Mouse (Mus musculus) hindbrain, embryonic 11.5 days (tissue): ENCODE results near the gene Igsf8. TPM values are rescaled to one million over a fixed set of nuclear protein-coding genes. Genes with fewer than 3 reads are reported as not detected.

Source experiments
- ATAC-seq: fragments of 200-750 bp; cut with Nextera tagmentation; 2 replicates; pipeline ENCODE4 v1.8.0; 2017; ENCODE audit warnings: mild to moderate bottlenecking, moderate TSS enrichment, moderate library complexity; ENCODE audit not compliant: low FRiP score
- DNase-seq: peaks from one replicate; pipeline ENCODE4 v3.0.0-alpha.2; 2015; ENCODE audit warnings: low spot score
- H3K27ac ChIP-seq: fragments of 300-500 bp; sonication (generic); 2 replicates; pipeline ENCODE4 v1.5.1; 2014; ENCODE audit warnings: mild to moderate bottlenecking, low read depth, low read length
- H3K27me3 ChIP-seq: fragments of 300-500 bp; sonication (generic); 2 replicates; pipeline ENCODE4 v1.6.1; 2014; ENCODE audit warnings: mild to moderate bottlenecking, low read length, moderate library complexity, mixed read lengths; ENCODE audit not compliant: control insufficient read depth, insufficient read depth
- H3K36me3 ChIP-seq: fragments of 300-500 bp; sonication (generic); 2 replicates; pipeline ENCODE4 v1.6.1; 2014; ENCODE audit warnings: mild to moderate bottlenecking, low read length, moderate library complexity, mixed read lengths; ENCODE audit not compliant: control insufficient read depth, insufficient read depth
- H3K4me1 ChIP-seq: fragments of 300-500 bp; sonication (generic); replicated peaks from 2 replicates; pipeline ENCODE4 v1.6.1; 2014; ENCODE audit warnings: low read length, mixed read lengths; ENCODE audit not compliant: control insufficient read depth, insufficient read depth
- H3K4me2 ChIP-seq: fragments of 300-500 bp; sonication (generic); replicated peaks from 2 replicates; pipeline ENCODE4 v1.6.1; 2014; ENCODE audit warnings: mild to moderate bottlenecking, low read depth, low read length
- H3K4me3 ChIP-seq: fragments of 300-500 bp; sonication (generic); 2 replicates; pipeline ENCODE4 v1.5.1; 2014; ENCODE audit warnings: low read depth, low read length
- H3K9ac ChIP-seq: fragments of 300-500 bp; sonication (generic); 2 replicates; pipeline ENCODE4 v1.6.1; 2014; ENCODE audit warnings: low read depth, low read length
- H3K9me3 ChIP-seq: fragments of 300-500 bp; sonication (generic); 2 replicates; pipeline ENCODE4 v1.6.1; 2016; ENCODE audit warnings: low read length; ENCODE audit not compliant: control insufficient read depth
- WGBS: fragments of 180-500 bp; shearing (Covaris S2); extraction: QIAGEN DNeasy Blood & Tissue Kit; methylation state at CpG from one replicate; pipeline ENCODE4 v1.1.7; 2014; 5-methylcytosine and 5-hydroxymethylcytosine counted together
- polyA plus RNA-seq: library from polyadenylated mRNA; unstranded; fragments of >200 nt; fragmentation: Nextera tagmentation; extraction: Ambion mirVana; gene quantifications from 2 replicates; pipeline ENCODE4 v1.2.1, GENCODE M21; 2014

Igsf8 gene
- polyA plus RNA-seq, 1 experiment from 2014 or later: 123 TPM

DNA sequence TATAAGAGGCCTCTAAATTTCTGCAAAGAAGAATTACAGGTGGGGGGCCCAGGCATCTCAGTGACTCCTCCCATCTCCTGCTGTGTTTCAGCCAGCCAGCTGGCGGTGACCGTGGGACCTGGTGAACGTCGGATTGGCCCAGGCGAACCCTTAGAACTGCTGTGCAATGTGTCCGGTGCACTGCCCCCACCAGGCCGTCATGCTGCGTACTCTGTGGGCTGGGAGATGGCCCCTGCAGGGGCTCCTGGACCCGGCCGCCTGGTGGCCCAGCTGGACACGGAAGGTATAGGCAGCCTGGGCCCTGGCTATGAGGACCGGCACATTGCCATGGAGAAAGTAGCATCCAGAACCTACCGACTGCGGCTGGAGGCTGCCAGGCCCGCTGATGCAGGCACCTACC, 56.5 kb downstream of the Igsf8 start:
- ATAC-seq: no peak
- Histone ChIP-seq H3K4me1 (peaks cover 14% of the 10 kb centered on the region), H3K4me3 (no peak overlapping the region), H3K36me3 (no peaks in the 10 kb centered on the region), H3K9me3 (no peaks in the 10 kb centered on the region), H3K4me2 (no peak overlapping the region), H3K27me3 (no peaks in the 10 kb centered on the region), H3K9ac (no peak overlapping the region), H3K27ac (0 out of 2 replicates have a peak overlapping the region, but pooled peaks have one; percentile 7)
- 60% methylated on average over 15 of the region's 15 CpGs for WGBS
- DNase-seq: no peak

DNA sequence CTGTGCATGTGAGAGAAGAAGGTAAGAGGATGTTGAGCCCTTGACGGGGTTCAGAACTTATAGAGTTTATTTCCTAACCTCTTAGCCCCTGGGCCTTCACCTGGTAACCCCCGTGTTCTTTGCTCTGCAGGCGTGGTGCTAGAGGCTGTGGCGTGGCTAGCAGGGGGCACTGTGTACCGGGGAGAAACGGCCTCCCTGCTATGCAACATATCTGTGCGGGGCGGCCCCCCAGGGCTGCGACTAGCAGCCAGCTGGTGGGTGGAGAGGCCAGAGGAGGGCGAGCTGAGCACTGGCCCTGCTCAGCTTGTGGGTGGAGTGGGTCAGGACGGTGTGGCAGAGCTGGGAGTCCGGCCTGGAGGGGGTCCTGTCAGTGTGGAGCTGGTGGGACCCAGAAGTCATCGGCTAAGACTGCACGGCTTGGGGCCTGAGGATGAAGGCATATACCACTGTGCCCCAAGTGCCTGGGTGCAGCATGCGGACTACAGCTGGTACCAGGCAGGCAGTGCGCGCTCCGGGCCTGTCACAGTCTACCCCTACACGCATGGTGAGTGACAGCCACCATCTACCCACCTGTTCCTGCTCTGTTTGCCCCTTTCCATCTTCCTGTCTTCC, 57.1 kb downstream of the Igsf8 start:
- H3K4me3 ChIP-seq: no peak overlapping the region
- H3K4me2 ChIP-seq: no peak overlapping the region
- peaks cover 16% of the 10 kb centered on the region for H3K4me1 ChIP-seq
- H3K9ac ChIP-seq: no peak overlapping the region
- DNase-seq (peak; percentile 1), ATAC-seq (no peak)
- H3K27ac ChIP-seq: peak overlapping the region; percentile 75; the same call in 1 of the 2 replicates
- 78% methylated on average over 19 of the region's 19 CpGs for WGBS
- no peaks in the 10 kb centered on the region for H3K9me3 ChIP-seq
- H3K36me3 ChIP-seq: no peaks in the 10 kb centered on the region
- H3K27me3 ChIP-seq: no peaks in the 10 kb centered on the region

DNA sequence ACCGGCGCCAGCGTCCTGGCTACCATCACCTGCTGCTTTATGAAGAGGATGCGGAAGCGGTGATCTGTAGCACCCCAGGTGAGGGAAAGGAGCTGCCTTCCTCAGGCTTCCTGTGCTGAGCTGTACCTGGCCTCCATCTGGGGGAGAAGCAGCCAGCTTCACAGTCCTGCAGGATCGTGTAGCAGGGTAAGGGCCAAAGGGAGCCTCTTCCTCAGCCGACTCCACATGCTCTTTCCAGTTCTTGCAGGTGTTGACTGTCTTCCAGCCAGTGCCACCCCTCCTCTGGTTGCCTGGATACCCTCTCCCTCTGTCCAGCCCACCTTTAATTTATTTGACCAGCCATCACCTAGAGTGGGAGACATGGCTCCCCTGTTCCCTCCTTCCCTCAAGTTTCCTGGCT, 57.9 kb downstream of the Igsf8 start:
- 86% methylated on average over 7 of the region's 7 CpGs for WGBS
- ATAC-seq: no peak

DNA sequence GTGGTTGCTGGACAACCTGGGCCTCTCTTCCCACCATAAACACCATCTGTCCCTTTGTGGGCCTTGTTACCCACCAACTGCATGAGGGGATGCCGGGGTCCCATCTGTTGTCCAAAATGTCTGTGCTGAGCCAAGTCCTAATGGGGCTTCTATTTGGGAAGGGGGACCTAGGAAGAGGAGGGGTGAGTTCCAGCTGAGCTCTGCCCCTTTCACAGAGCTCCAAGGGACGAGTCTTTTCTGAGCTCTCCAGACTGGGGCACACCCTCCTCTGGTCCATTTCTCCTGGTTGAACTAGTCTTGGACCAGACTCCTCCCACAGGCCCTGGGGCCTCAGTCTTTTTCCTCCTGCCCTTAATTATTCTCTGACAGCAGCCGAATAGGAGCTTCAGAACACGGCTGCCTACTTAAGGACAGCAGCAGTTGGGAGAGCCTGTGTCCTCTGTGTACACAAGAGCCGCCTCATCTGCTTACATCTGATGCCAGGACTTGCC, 58.5 kb downstream of the Igsf8 start:
- H3K9ac ChIP-seq: no peak overlapping the region
- H3K4me3 ChIP-seq: no peak overlapping the region
- DNase-seq (peak; percentile 53), ATAC-seq (peak; percentile 61)
- peaks cover 1% of the 10 kb centered on the region; the same call in 1 of the 2 replicates for H3K27me3 ChIP-seq
- H3K36me3 ChIP-seq: no peaks in the 10 kb centered on the region
- H3K9me3 ChIP-seq: no peaks in the 10 kb centered on the region
- 35% methylated on average over 5 of the region's 5 CpGs for WGBS
- H3K4me1 ChIP-seq: peaks cover 16% of the 10 kb centered on the region
- peak overlapping the region; percentile 75 for H3K27ac ChIP-seq
- no peak overlapping the region for H3K4me2 ChIP-seq

More for the DNA sequence above, 57.9 kb downstream of the Igsf8 start:
- H3K27ac ChIP-seq: peak overlapping the region; percentile 75
- H3K4me2 ChIP-seq: no peak overlapping the region
- H3K9me3 ChIP-seq: no peaks in the 10 kb centered on the region
- H3K4me3 ChIP-seq: no peak overlapping the region
- no peak for DNase-seq
- H3K27me3 ChIP-seq: no peaks in the 10 kb centered on the region
- no peaks in the 10 kb centered on the region for H3K36me3 ChIP-seq
- peaks cover 16% of the 10 kb centered on the region for H3K4me1 ChIP-seq
- no peak overlapping the region for H3K9ac ChIP-seq

DNA sequence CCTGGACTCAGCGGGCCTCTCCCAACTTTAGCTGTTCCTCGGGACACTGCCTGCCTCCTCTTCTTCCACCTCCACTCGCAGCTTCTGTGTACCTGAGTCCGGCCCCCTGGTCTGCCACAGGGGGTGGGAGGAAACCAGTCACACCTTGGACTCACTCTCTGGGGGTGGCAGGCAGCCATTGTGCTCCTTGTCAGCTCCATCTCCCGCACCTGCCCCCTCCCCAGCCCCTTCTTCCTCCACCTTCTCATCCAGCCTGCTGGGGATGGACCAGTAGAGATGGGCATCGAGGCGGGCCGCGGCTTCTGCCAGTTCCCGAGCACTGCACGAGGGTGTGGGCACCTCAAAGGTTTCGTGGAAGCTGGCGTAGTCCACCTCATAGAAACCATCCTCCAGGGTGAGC, 61.3 kb downstream of the Igsf8 start:
- 60% methylated on average over 13 of the region's 13 CpGs for WGBS
- H3K9me3 ChIP-seq: no peaks in the 10 kb centered on the region
- peaks cover 8% of the 10 kb centered on the region for H3K4me1 ChIP-seq
- no peaks in the 10 kb centered on the region for H3K36me3 ChIP-seq
- ATAC-seq (no peak), DNase-seq (no peak)
- H3K4me3 ChIP-seq: no peak overlapping the region
- no peak overlapping the region for H3K9ac ChIP-seq
- H3K27me3 ChIP-seq: peaks cover 26% of the 10 kb centered on the region
- no peak overlapping the region for H3K4me2 ChIP-seq
- no peak overlapping the region for H3K27ac ChIP-seq

DNA sequence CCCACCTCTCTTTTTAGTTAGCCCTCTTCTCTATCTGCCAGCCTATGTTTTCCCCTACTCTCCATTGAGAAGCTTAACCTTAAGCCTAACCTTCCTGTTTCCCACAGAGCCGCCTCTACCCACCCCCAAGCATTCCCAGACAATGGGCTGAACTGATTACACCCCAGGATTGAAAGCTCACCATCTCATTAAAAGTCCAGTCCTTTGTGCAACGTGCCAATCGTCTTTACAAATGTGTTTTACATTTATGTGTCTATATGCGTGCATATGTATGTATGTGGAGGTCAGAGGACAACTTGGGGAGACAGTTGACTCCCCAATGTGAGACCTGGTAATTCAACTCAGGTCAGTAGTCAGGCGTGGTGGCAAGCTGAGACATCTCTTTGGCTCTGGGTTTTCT, 61.9 kb downstream of the Igsf8 start:
- Histone ChIP-seq H3K9me3 (no peaks in the 10 kb centered on the region), H3K9ac (no peak overlapping the region), H3K4me3 (no peak overlapping the region), H3K27me3 (peaks cover 27% of the 10 kb centered on the region), H3K4me2 (no peak overlapping the region), H3K36me3 (no peaks in the 10 kb centered on the region), H3K27ac (peak overlapping the region; percentile 13; the same call in 1 of the 2 replicates), H3K4me1 (peaks cover 7% of the 10 kb centered on the region)
- 19% methylated on average over 5 of the region's 5 CpGs for WGBS
- ATAC-seq: no peak
- DNase-seq: no peak

DNA sequence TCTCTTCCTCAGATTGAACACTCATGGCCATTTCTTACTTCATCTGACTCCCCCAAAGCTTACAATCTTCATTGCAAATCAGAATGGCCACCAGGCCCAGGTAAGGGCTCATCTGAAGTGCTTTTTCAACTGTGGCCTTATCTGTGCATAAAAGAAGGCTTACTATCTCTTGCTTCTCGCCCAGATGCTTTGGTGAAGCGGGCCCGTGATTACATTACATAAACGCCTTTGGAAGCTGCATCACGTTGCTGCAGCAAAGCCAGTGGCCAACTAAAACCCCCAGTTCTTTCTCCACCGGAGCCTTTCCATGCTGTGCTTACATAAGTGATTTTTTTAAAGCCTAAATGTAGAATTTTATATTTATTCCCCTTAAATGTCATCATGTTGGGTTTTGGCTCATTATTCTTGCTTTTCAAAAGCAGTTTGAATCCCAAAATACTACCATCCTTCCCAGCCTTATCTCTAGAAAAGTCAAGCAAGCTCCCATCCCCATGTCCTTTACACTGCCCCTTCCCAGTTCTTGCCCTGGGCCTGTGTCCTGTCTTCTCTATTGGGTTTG, 62.4 kb downstream of the Igsf8 start:
- Histone ChIP-seq H3K9ac (0 out of 2 replicates have a peak overlapping the region, but pooled peaks have one; percentile 15), H3K4me3 (no peak overlapping the region), H3K4me1 (peaks cover 2% of the 10 kb centered on the region), H3K9me3 (no peaks in the 10 kb centered on the region), H3K27ac (peak overlapping the region; percentile 13; the same call in 1 of the 2 replicates), H3K4me2 (no peak overlapping the region), H3K27me3 (peaks cover 29% of the 10 kb centered on the region), H3K36me3 (no peaks in the 10 kb centered on the region)
- ATAC-seq: no peak
- no peak for DNase-seq
- 63% methylated on average over 6 of the region's 6 CpGs for WGBS

DNA sequence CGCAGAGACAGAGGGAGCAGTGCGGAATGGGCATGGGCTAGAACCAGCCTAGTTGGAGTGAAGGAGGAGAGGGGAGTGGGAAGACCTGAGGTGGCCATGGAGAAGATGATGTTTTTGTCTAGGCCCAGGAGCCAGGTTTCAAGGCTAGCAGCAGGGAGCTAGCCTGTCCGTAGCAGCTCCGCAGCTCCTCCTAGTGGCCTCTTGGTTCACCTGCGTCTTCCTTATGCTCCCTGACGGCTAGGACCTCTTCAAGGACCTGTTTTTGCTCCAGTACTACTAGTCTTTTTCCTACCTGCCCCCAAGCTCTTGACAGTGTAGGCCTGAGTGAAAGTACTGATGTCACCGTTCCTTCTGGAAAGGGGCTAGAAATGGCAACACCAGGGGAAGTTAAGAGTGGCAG, 63.3 kb downstream of the Igsf8 start:
- H3K4me1 ChIP-seq: peaks cover 9% of the 10 kb centered on the region
- 9% methylated on average over 7 of the region's 7 CpGs for WGBS
- DNase-seq: peak; percentile 92
- H3K9me3 ChIP-seq: no peaks in the 10 kb centered on the region
- H3K36me3 ChIP-seq: no peaks in the 10 kb centered on the region
- ATAC-seq: peak; percentile 13; the same call in 1 of the 2 replicates
- no peak overlapping the region for H3K9ac ChIP-seq
- H3K4me3 ChIP-seq: no peak overlapping the region
- peaks cover 29% of the 10 kb centered on the region for H3K27me3 ChIP-seq
- no peak overlapping the region for H3K4me2 ChIP-seq
- H3K27ac ChIP-seq: no peak overlapping the region
